Comparison of ENCODE assay signal across 9 mouse cellular contexts in the genomic region with DNA sequence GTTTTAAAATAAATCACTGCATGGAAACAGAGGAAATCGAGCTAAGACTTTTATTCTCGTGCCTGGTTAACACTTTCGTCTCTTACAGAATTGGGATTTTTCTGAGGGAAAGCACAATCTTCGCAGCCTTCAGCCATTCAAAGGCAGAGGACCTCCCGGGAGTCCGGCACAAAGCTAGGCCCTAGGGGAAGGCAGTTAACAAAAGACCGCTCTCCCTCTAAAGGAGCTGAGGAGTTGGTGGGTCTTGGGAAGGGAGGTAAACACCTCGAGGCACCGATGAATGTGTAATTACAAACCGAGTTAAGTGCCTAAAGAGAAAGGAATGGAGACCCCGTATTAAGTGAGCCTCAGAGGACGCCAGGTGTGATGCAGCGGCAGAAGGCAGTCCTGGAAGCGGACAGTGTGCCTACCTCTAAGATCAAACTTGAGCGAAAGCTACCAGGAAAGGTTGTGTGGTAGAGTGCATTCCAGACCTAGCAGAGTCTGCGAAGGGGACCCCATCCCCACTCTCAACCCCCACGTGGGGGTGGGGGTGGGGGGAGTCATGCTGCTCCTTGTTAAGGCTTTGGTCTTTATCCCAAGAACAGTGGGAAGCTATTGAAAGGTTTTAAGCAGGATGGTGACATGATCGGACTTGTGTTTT. TPM values are rescaled to one million over a fixed set of nuclear protein-coding genes. Genes with fewer than 3 reads are reported as not detected.
DNase-seq lines count a peak whose midpoint lies in the region; ATAC-seq and TF ChIP-seq lines count a peak whose summit lies in the region.
"Had no signal": no experiment of that assay in that cellular context is flagged by ENCODE, and none has a peak within 500 bp of the region (broad histone marks: within the 10 kb centered on the region; RNA-seq: fewer than 3 reads in every experiment).

No protein-coding gene starts in this region.

- WGBS in forebrain, embryonic 13.5 days: 3% methylated on average over 18 of the region's 18 CpGs
- WGBS in midbrain, embryonic 11.5 days: 5% methylated on average over 18 of the region's 18 CpGs
- 38% methylated on average over 18 of the region's 18 CpGs for WGBS in intestine, postnatal 0 days

- TF ChIP-seq POLR2A in ES-Bruce4 (IDR thresholded peaks at IDR 0.05; ENCODE audit: insufficient read depth, low read length): no peak

- H3K9ac ChIP-seq in ES-Bruce4 (ENCODE audit: low read depth, poor library complexity, severe bottlenecking): no peak overlapping the region
- H3K9ac ChIP-seq in forebrain, embryonic 13.5 days: no peak overlapping the region
- no peak overlapping the region for H3K9ac ChIP-seq in midbrain, embryonic 11.5 days (ENCODE audit: low read length)
- H3K9ac ChIP-seq in intestine, postnatal 0 days (ENCODE audit: low read depth, low read length): no peak overlapping the region

- H3K36me3 ChIP-seq in ES-Bruce4 (ENCODE audit: control insufficient read depth, insufficient read depth, low read length, poor library complexity, severe bottlenecking): no peaks in the 10 kb centered on the region
- H3K36me3 ChIP-seq in forebrain, embryonic 13.5 days (ENCODE audit: poor library complexity, severe bottlenecking): no peaks in the 10 kb centered on the region
- no peaks in the 10 kb centered on the region for H3K36me3 ChIP-seq in midbrain, embryonic 11.5 days (ENCODE audit: control insufficient read depth, insufficient read depth, low read length)
- H3K36me3 ChIP-seq in intestine, postnatal 0 days (ENCODE audit: control insufficient read depth, insufficient read depth): no peaks in the 10 kb centered on the region

- DNase-seq in 3134 (ENCODE audit: extremely low read depth, insufficient read length, low spot score): peak; percentile 2
- peak; percentile 91 for DNase-seq in midbrain, embryonic 11.5 days (ENCODE audit: low spot score, missing footprints)
- DNase-seq in adrenal gland, postnatal 4 days (ENCODE audit: low spot score in 2 of 2): no peak
- no peak for DNase-seq in layer of hippocampus, adult 9-11 months
- DNase-seq: cerebellum, postnatal 10 days; gastrocnemius, postnatal 14 days had no signal

- TF ChIP-seq EP300 in ES-Bruce4 (IDR thresholded peaks at IDR 0.05; ENCODE audit: insufficient read depth, low read depth, low read length): peak; percentile 69

- peaks cover 8% of the 10 kb centered on the region for H3K9me3 ChIP-seq in ES-Bruce4 (replicated peaks; ENCODE audit: control insufficient read depth, insufficient read depth, low read length, poor library complexity, severe bottlenecking)
- H3K9me3 ChIP-seq in forebrain, embryonic 13.5 days (replicated peaks): no peaks in the 10 kb centered on the region
- no peaks in the 10 kb centered on the region for H3K9me3 ChIP-seq in midbrain, embryonic 11.5 days (ENCODE audit: control insufficient read depth, low read length)
- H3K9me3 ChIP-seq in intestine, postnatal 0 days (ENCODE audit: control insufficient read depth): no peaks in the 10 kb centered on the region

- peaks cover 2% of the 10 kb centered on the region for H3K4me1 ChIP-seq in ES-Bruce4 (ENCODE audit: control insufficient read depth, insufficient read depth, low read length)
- H3K4me1 ChIP-seq in forebrain, embryonic 13.5 days: peaks cover 12% of the 10 kb centered on the region
- H3K4me1 ChIP-seq in midbrain, embryonic 11.5 days (ENCODE audit: control insufficient read depth, insufficient read depth, low read length): peaks cover 9% of the 10 kb centered on the region
- no peaks in the 10 kb centered on the region for H3K4me1 ChIP-seq in intestine, postnatal 0 days (replicated peaks; ENCODE audit: control insufficient read depth, insufficient read depth, low read length)

- peak; percentile 62; the same call in 1 of the 2 replicates for ATAC-seq in forebrain, embryonic 13.5 days
- ATAC-seq in midbrain, embryonic 11.5 days (ENCODE audit: low FRiP score): peak; percentile 71
- ATAC-seq in intestine, postnatal 0 days: no peak

- TF ChIP-seq CTCF in ES-Bruce4 (IDR thresholded peaks at IDR 0.05; ENCODE audit: low read depth, low read length): no peak
- no peak for TF ChIP-seq CTCF in intestine, postnatal 0 days (IDR thresholded peaks at IDR 0.05; ENCODE audit: low read depth)

- H3K27ac ChIP-seq in ES-Bruce4 (ENCODE audit: insufficient read depth, low read length): peak overlapping the region; percentile 17; the same call in 1 of the 2 replicates
- H3K27ac ChIP-seq in forebrain, embryonic 13.5 days: no peak overlapping the region
- no peak overlapping the region for H3K27ac ChIP-seq in midbrain, embryonic 11.5 days (ENCODE audit: low read depth, low read length)
- no peak overlapping the region for H3K27ac ChIP-seq in intestine, postnatal 0 days (ENCODE audit: low read depth, low read length)

- H3K4me3 ChIP-seq in ES-Bruce4 (ENCODE audit: low read depth, low read length): 0 out of 2 replicates have a peak overlapping the region, but pooled peaks have one; percentile 1
- 0 out of 2 replicates have a peak overlapping the region, but pooled peaks have one; percentile 0 for H3K4me3 ChIP-seq in forebrain, embryonic 13.5 days
- no peak overlapping the region for H3K4me3 ChIP-seq in midbrain, embryonic 11.5 days (ENCODE audit: low read depth, low read length)
- H3K4me3 ChIP-seq in intestine, postnatal 0 days (ENCODE audit: low read depth, low read length): no peak overlapping the region

- H3K27me3 ChIP-seq in ES-Bruce4 (ENCODE audit: control insufficient read depth, insufficient read depth, low read length, poor library complexity, severe bottlenecking): peaks cover 1% of the 10 kb centered on the region; the same call in 1 of the 2 replicates
- H3K27me3 ChIP-seq in forebrain, embryonic 13.5 days: no peaks in the 10 kb centered on the region
- no peaks in the 10 kb centered on the region for H3K27me3 ChIP-seq in midbrain, embryonic 11.5 days (ENCODE audit: control insufficient read depth, insufficient read depth, low read length)
- no peaks in the 10 kb centered on the region for H3K27me3 ChIP-seq in intestine, postnatal 0 days (replicated peaks; ENCODE audit: control insufficient read depth, insufficient read depth, low read length)

- H3K4me2 ChIP-seq in forebrain, embryonic 13.5 days: peak overlapping the region; percentile 50
- H3K4me2 ChIP-seq in midbrain, embryonic 11.5 days: peak overlapping the region; percentile 33
- H3K4me2 ChIP-seq in intestine, postnatal 0 days (replicated peaks; ENCODE audit: low read depth): no peak overlapping the region

RNA-seq across cellular contexts. Expression of a gene that starts 58.9 kb away (rescaled TPM):
- polyA plus RNA-seq in ES-Bruce4 (2011; ENCODE audit: insufficient read depth, insufficient read length, low read depth, missing spikeins): 29.6 and 32.7 TPM in 2 replicates
- polyA plus RNA-seq in forebrain, embryonic 13.5 days (2015; fragmentation: Nextera tagmentation; extraction: Ambion mirVana): 27.2 and 29.2 TPM in 2 replicates
- 72.5 and 80.5 TPM in 2 replicates for polyA plus RNA-seq in midbrain, embryonic 11.5 days (2014; fragmentation: Nextera tagmentation; extraction: Ambion mirVana)
- total RNA-seq in adrenal gland, postnatal 4 days (2021): 10 to 100 TPM; 32.9 to 40.6 TPM
- polyA plus RNA-seq in intestine, postnatal 0 days (2015; fragmentation: Nextera tagmentation; extraction: Ambion mirVana): 8.6 and 10.5 TPM in 2 replicates

Comparison
In these comparisons a context has a peak if more than half of its experiments do, and no peak if none do; other contexts are left out.
1. DNase-seq: peak in 3134 (single experiment) and midbrain, embryonic 11.5 days (single experiment); none in adrenal gland, postnatal 4 days (0 of 2) and layer of hippocampus, adult 9-11 months (single experiment).
2. H3K4me3 ChIP-seq: peak in ES-Bruce4 (single experiment) and forebrain, embryonic 13.5 days (single experiment); none in midbrain, embryonic 11.5 days (single experiment) and intestine, postnatal 0 days (single experiment).